Mouse (Mus musculus): Measurements from ENCODE around the gene Zbed3. TPM values are rescaled to one million over a fixed set of nuclear protein-coding genes. Genes with fewer than 3 reads are reported as not detected.

Gene Zbed3
- polyA plus RNA-seq (2015; fragmentation: Illumina TruSeq; extraction: RNeasy Lipid Tissue Mini Kit (QIAGEN cat#74804); ENCODE audit: insufficient read depth, low replicate concordance), result 11.2 TPM

DNA sequence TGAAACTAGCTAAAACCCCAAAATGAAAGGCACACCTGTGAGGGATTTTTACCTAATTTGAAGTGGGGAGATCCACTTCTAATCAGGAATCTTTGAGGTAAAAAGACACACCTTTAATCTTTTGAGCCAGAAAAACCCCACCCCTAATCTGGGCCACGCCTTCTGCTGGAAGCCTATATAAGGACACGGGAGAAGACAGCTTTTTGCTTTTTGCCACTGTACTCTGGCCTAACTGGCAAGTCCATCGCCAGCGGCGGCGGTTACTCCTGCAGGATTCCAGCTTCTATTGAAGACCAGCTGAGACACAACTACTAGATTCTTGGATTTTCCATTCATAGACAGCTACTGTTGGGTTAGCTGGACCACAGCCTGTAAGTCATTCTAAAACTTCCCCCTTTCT, at the start of gene Zbed3:
Gene Zbed3 (plus strand): TSS at position 213 of the 400 bp plus-strand sequence.

DNA sequence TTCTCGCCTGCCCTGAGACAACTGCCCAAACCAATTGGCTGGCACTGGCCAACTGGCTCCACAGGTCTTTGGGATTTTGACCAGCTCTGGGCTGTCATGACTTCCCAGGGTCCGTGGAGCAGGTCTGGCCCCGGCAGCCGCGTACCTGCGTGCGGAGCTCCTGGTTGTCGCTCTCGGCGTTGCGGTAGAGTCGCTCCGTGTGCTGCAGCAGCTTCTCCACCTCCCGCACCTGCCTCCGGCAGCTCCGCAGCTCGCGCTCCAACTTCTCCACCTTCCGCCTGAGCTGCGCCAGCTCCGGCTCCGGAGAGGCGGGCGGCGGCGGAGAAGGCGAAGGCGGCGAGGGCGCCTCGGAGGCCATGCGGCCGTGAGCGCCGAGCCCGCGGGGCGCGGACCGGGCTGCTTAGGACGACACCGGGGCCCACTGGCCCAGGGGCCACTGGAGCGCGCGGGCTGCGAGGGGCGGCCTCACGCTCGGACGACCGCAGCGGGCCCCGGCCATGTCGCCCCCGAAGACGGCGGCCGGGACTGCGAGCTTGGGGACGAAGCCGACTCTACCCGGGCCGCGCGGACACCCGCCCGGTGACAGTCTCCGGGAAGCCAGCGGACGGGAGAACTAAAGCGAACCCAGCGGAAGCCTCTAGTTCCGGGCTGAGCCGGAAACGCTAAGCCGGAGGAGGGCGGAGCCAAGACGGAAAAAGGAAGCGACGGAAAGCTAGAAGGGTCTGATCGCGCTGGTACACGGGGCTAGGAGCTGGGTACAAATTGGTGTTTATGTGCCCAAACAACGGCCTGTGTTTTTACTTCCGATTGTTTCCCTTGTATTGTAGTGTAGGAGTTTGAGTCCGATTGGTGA, 51.5 kb downstream of the Zbed3 start, which contains the start of gene Aggf1:
Gene Aggf1 (minus strand): TSS at position 652 of the 853 bp plus-strand sequence.

Other genes starting within 250 kb of the Zbed3 start
- 2.7 TPM for gene Pde8b, start 73.3 kb upstream of the Zbed3 start, polyA plus RNA-seq (2015; fragmentation: Illumina TruSeq; extraction: RNeasy Lipid Tissue Mini Kit (QIAGEN cat#74804); ENCODE audit: insufficient read depth, low replicate concordance)
- gene Aggf1, start 51.7 kb downstream of the Zbed3 start, polyA plus RNA-seq (2015; fragmentation: Illumina TruSeq; extraction: RNeasy Lipid Tissue Mini Kit (QIAGEN cat#74804); ENCODE audit: insufficient read depth, low replicate concordance), result 40.7 TPM
- gene Crhbp, start 121.3 kb downstream of the Zbed3 start, polyA plus RNA-seq (2015; fragmentation: Illumina TruSeq; extraction: RNeasy Lipid Tissue Mini Kit (QIAGEN cat#74804); ENCODE audit: insufficient read depth, low replicate concordance), result 0.14 TPM
- not detected for gene S100z, start 155.1 kb downstream of the Zbed3 start, polyA plus RNA-seq (2015; fragmentation: Illumina TruSeq; extraction: RNeasy Lipid Tissue Mini Kit (QIAGEN cat#74804); ENCODE audit: insufficient read depth, low replicate concordance)
- gene F2rl1, start 201.6 kb downstream of the Zbed3 start, polyA plus RNA-seq (2015; fragmentation: Illumina TruSeq; extraction: RNeasy Lipid Tissue Mini Kit (QIAGEN cat#74804); ENCODE audit: insufficient read depth, low replicate concordance), result 9.7 TPM

All from spleen, adult 10 weeks (tissue).